Mouse (Mus musculus) lung, postnatal 0 days (tissue): ENCODE measurements at regions not wholly inside any gene's neighbourhood (a gene's known extent, or its start where the extent isn't known, plus 50 kb on each side); places are given as distances from the start of the nearest gene placed in this dataset.

ENCODE experiments used
- ATAC-seq: fragments of 200-750 bp; cut with Nextera tagmentation; 2 replicates; pipeline ENCODE4 v1.8.0; 2017; ENCODE audit warnings: moderate library complexity
- DNase-seq: peaks from one replicate; pipeline ENCODE4 v3.0.0-alpha.2; 2016; ENCODE audit warnings: low spot score
- H3K27ac ChIP-seq: fragments of 300-500 bp; sonication (generic); 2 replicates; pipeline ENCODE4 v1.5.1; 2014; ENCODE audit warnings: antibody characterized with exemption, mild to moderate bottlenecking, low read length, mixed read lengths
- H3K27me3 ChIP-seq: fragments of 300-500 bp; sonication (generic); replicated peaks from 2 replicates; pipeline ENCODE4 v1.6.1; 2014; ENCODE audit warnings: low read length, mixed read lengths; ENCODE audit not compliant: insufficient read depth
- H3K36me3 ChIP-seq: fragments of 300-500 bp; sonication (generic); 2 replicates; pipeline ENCODE4 v1.6.1; 2014; ENCODE audit warnings: low read length, mixed read lengths; ENCODE audit not compliant: insufficient read depth
- H3K4me1 ChIP-seq: fragments of 300-500 bp; sonication (generic); 2 replicates; pipeline ENCODE4 v1.6.1; 2014; ENCODE audit warnings: antibody characterized with exemption, low read depth, low read length, mixed read lengths; ENCODE audit not compliant: insufficient read depth
- H3K4me2 ChIP-seq: fragments of 300-500 bp; sonication (generic); replicated peaks from 2 replicates; pipeline ENCODE4 v1.6.1; 2014; ENCODE audit warnings: low read depth, mild to moderate bottlenecking, low read length, moderate library complexity, mixed read lengths
- H3K4me3 ChIP-seq: fragments of 300-500 bp; sonication (generic); 2 replicates; pipeline ENCODE4 v1.5.1; 2014; ENCODE audit warnings: low read depth, low read length
- H3K9ac ChIP-seq: fragments of 300-500 bp; sonication (generic); replicated peaks from 2 replicates; pipeline ENCODE4 v1.6.1; 2014; ENCODE audit warnings: low read depth, mild to moderate bottlenecking
- H3K9me3 ChIP-seq: fragments of 300-500 bp; sonication (generic); 2 replicates; pipeline ENCODE4 v1.6.1; 2016; ENCODE audit warnings: low read length, mixed read lengths
- CTCF ChIP-seq: IDR thresholded peaks from 2 replicates; pipeline ENCODE4 v1.5.1; 2016; ENCODE audit warnings: antibody characterized with exemption, mild to moderate bottlenecking
- EP300 ChIP-seq: IDR thresholded peaks from 2 replicates; pipeline ENCODE4 v1.6.1; 2016; ENCODE audit warnings: antibody characterized with exemption, mild to moderate bottlenecking, control low read depth
- WGBS: fragments of 180-500 bp; shearing (Covaris S2); extraction: QIAGEN DNeasy Blood & Tissue Kit; methylation state at CpG from one replicate; pipeline ENCODE4 v1.1.7; 2014; 5-methylcytosine and 5-hydroxymethylcytosine counted together

DNA sequence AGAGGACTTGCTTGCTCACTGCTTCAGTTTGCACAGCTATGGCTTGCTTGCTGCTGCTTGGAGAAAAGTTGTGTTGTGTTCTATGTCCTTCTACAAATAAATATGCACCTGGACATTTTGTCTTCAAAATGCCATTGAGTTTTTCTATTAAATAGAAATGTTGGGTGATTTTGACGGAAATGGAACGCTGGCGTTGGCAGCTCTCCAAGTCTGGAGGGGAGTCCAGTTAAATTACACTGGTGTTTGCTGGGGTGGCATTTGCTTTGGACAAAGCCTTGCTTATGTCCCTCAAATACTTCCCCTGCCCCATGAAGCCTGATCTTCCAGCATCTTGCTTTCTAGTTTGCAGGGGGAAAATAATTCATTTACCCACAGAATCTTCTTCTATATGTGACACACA lies 556.0 kb upstream of the Nbea start:
- no peak overlapping the region for H3K4me3 ChIP-seq
- no peak for ATAC-seq
- no peak overlapping the region for H3K4me2 ChIP-seq
- H3K27ac ChIP-seq: no peak overlapping the region
- DNase-seq: no peak
- H3K36me3 ChIP-seq: no peaks in the 10 kb centered on the region
- H3K9me3 ChIP-seq: no peaks in the 10 kb centered on the region
- no peak overlapping the region for H3K9ac ChIP-seq
- no peaks in the 10 kb centered on the region for H3K27me3 ChIP-seq
- TF ChIP-seq EP300 (no peak), CTCF (no peak)
- H3K4me1 ChIP-seq: no peaks in the 10 kb centered on the region
- WGBS: 60% methylated on average over 3 of the region's 3 CpGs

- Histone ChIP-seq H3K4me1 (no peaks in the 10 kb centered on the region), H3K36me3 (no peaks in the 10 kb centered on the region), H3K27ac (no peak overlapping the region), H3K4me3 (no peak overlapping the region), H3K4me2 (no peak overlapping the region), H3K9ac (no peak overlapping the region), H3K9me3 (no peaks in the 10 kb centered on the region), H3K27me3 (no peaks in the 10 kb centered on the region)
- DNase-seq: no peak
- 44% methylated on average over 3 of the region's 3 CpGs for WGBS
- ATAC-seq: no peak
- TF ChIP-seq EP300 (no peak), CTCF (no peak)
Observed at GRCm38 (mm10) chr3:56730849-56731248, 547.3 kb upstream of the Nbea start.

DNA sequence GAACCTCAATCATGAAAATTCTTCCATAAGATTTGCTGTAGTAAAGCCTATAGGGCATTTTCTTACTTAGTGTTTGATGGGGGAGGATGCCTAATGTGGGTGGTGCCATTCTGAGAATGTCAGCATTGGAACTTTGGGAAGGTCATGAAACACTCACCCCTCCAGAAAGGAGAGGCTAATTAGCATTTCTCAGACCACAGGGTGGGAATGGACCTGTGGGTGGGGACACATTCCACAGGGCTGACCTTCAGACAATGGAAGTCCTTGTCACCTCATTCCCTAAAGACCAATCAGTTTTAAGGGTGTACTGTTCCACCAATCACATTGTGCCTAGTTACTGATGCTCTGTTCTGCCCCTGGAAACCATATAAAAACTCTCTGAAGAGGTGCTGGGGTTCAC lies 541.5 kb upstream of the Nbea start:
- no peak overlapping the region for H3K27ac ChIP-seq
- H3K27me3 ChIP-seq: no peaks in the 10 kb centered on the region
- no peak overlapping the region for H3K4me2 ChIP-seq
- no peak overlapping the region for H3K9ac ChIP-seq
- no peaks in the 10 kb centered on the region for H3K4me1 ChIP-seq
- H3K36me3 ChIP-seq: no peaks in the 10 kb centered on the region
- no peaks in the 10 kb centered on the region for H3K9me3 ChIP-seq
- H3K4me3 ChIP-seq: no peak overlapping the region
- no peak for TF ChIP-seq CTCF
- no peak for TF ChIP-seq EP300
- ATAC-seq (no peak), DNase-seq (no peak)

GRCm38 (mm10) chr3:56708260-56708659 lies 524.8 kb upstream of the Nbea start:
- 73% methylated on average over 1 of the region's 1 CpGs for WGBS

GRCm38 (mm10) chr3:56707312-56707711 lies 523.8 kb upstream of the Nbea start:
- no peaks in the 10 kb centered on the region for H3K36me3 ChIP-seq
- no peaks in the 10 kb centered on the region for H3K9me3 ChIP-seq
- no peaks in the 10 kb centered on the region for H3K4me1 ChIP-seq
- no peak overlapping the region for H3K9ac ChIP-seq
- H3K4me3 ChIP-seq: no peak overlapping the region
- no peak for ATAC-seq
- DNase-seq: no peak
- TF ChIP-seq EP300: no peak
- no peak for TF ChIP-seq CTCF
- H3K27me3 ChIP-seq: no peaks in the 10 kb centered on the region
- H3K27ac ChIP-seq: no peak overlapping the region
- 65% methylated on average over 3 of the region's 3 CpGs for WGBS
- no peak overlapping the region for H3K4me2 ChIP-seq

More at GRCm38 (mm10) chr3:56708260-56708659, 524.8 kb upstream of the Nbea start:
- Histone ChIP-seq H3K4me1 (no peaks in the 10 kb centered on the region), H3K36me3 (no peaks in the 10 kb centered on the region), H3K9me3 (no peaks in the 10 kb centered on the region), H3K9ac (no peak overlapping the region), H3K27ac (no peak overlapping the region), H3K4me3 (no peak overlapping the region), H3K27me3 (no peaks in the 10 kb centered on the region), H3K4me2 (no peak overlapping the region)
- DNase-seq (no peak), ATAC-seq (no peak)
- TF ChIP-seq EP300 (no peak), CTCF (no peak)

GRCm38 (mm10) chr3:56706038-56706437 lies 522.5 kb upstream of the Nbea start:
- no peak for TF ChIP-seq EP300
- no peak for TF ChIP-seq CTCF
- Histone ChIP-seq H3K4me2 (no peak overlapping the region), H3K4me3 (no peak overlapping the region), H3K27me3 (no peaks in the 10 kb centered on the region), H3K27ac (no peak overlapping the region), H3K4me1 (no peaks in the 10 kb centered on the region), H3K9ac (no peak overlapping the region), H3K36me3 (no peaks in the 10 kb centered on the region), H3K9me3 (no peaks in the 10 kb centered on the region)
- WGBS: 70% methylated on average over 4 of the region's 4 CpGs
- no peak for ATAC-seq
- DNase-seq: no peak

DNA sequence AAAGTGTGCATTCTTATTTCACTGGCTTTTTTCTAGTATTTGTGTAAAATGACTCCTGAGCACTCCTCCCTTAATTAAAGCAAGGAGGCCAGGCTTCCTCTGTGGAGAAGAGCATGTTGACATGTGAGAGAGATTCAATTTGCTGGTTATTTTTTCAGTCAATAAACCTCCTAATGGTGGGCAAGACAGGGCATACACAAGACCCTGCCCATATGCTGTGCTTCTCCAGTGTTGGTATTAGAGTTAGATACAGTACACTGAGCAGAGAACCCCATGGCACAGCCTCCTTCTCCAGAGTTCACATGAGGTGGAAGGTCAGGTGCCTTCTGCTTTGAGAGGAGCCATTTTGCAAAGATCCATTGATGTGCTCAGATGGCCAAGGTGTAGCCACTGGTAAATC lies 515.4 kb upstream of the Nbea start:
- TF ChIP-seq EP300 (no peak), CTCF (no peak)
- H3K27me3 ChIP-seq: no peaks in the 10 kb centered on the region
- H3K27ac ChIP-seq: no peak overlapping the region

More for the DNA sequence above, 515.4 kb upstream of the Nbea start:
- no peaks in the 10 kb centered on the region for H3K4me1 ChIP-seq
- H3K9ac ChIP-seq: no peak overlapping the region
- ATAC-seq (no peak), DNase-seq (no peak)
- H3K4me3 ChIP-seq: no peak overlapping the region
- no peaks in the 10 kb centered on the region for H3K9me3 ChIP-seq
- H3K4me2 ChIP-seq: no peak overlapping the region
- no peaks in the 10 kb centered on the region for H3K36me3 ChIP-seq
